Mouse (Mus musculus) mesoderm, embryonic 11.5 days (tissue): ENCODE measurements at regions not wholly inside any gene's neighbourhood (a gene's known extent, or its start where the extent isn't known, plus 50 kb on each side); places are given as distances from the start of the nearest gene placed in this dataset.

Experiments
- DNase-seq: peaks from one replicate; pipeline ENCODE4 v3.0.0-alpha.2; 2012; ENCODE audit warnings: low read depth, low spot score

- peak; percentile 7 for DNase-seq
Observed at GRCm38 (mm10) chr7:93646658-93647057, 567.0 kb downstream of the Fam181b start.

GRCm38 (mm10) chr7:93665805-93666204 lies 586.1 kb downstream of the Fam181b start:
- DNase-seq, result no peak

GRCm38 (mm10) chr7:93671827-93672226 lies 592.2 kb downstream of the Fam181b start:
- no peak for DNase-seq

GRCm38 (mm10) chr7:93672496-93672895 lies 592.8 kb downstream of the Fam181b start:
- DNase-seq, result no peak
